Mouse (Mus musculus) erythroblast, embryonic 14.5 days (primary cell): ENCODE results near the gene Ptprg. TPM values are rescaled to one million over a fixed set of nuclear protein-coding genes. Genes with fewer than 3 reads are reported as not detected.
"Not testable (repeated sequence)": the region's sequence is repeated elsewhere in the genome, so short reads cannot be mapped to it uniquely, and the experiment has no call there.

Experiments
- H3K27me3 ChIP-seq: 2 replicates; pipeline ENCODE4 v1.6.1; 2012; ENCODE audit warnings: inconsistent platforms; ENCODE audit not compliant: control insufficient read depth
- H3K36me3 ChIP-seq: 2 replicates; pipeline ENCODE4 v1.6.1; 2012; ENCODE audit warnings: mild to moderate bottlenecking, inconsistent platforms; ENCODE audit not compliant: control insufficient read depth
- H3K4me1 ChIP-seq: 2 replicates; pipeline ENCODE4 v1.6.1; 2012; ENCODE audit warnings: inconsistent platforms; ENCODE audit not compliant: control insufficient read depth
- H3K4me3 ChIP-seq: replicated peaks from 2 replicates; pipeline ENCODE3; 2012; ENCODE audit warnings: moderate library complexity, mild to moderate bottlenecking, inconsistent platforms
- H3K9me3 ChIP-seq: 2 replicates; pipeline ENCODE4 v1.6.1; 2012; ENCODE audit warnings: low read length, inconsistent platforms, mixed read lengths; ENCODE audit not compliant: control insufficient read depth
- GATA1 ChIP-seq: IDR thresholded peaks from 2 replicates; pipeline ENCODE4 v1.6.1; 2012; ENCODE audit warnings: low read length, inconsistent platforms, mixed read lengths
- TAL1 ChIP-seq: IDR thresholded peaks from 3 replicates; pipeline ENCODE4 v1.6.1; 2012; ENCODE audit warnings: low read length, inconsistent platforms, mixed read lengths
- polyA plus RNA-seq: library from polyadenylated mRNA; stranded (reverse); fragments of >175 nt; gene quantifications from 2 replicates; pipeline ENCODE4 v1.2.3, GENCODE M21; 2012

Ptprg gene
- polyA plus RNA-seq, 1 experiment, result not detected

- Histone ChIP-seq H3K27me3 (no peaks in the 10 kb centered on the region), H3K9me3 (no peaks in the 10 kb centered on the region), H3K36me3 (no peaks in the 10 kb centered on the region), H3K4me1 (no peaks in the 10 kb centered on the region), H3K4me3 (no peak overlapping the region)
- TF ChIP-seq GATA1 (no peak), TAL1 (no peak)
Measured at GRCm38 (mm10) chr14:12220540-12220939, 667.2 kb downstream of the Ptprg start.

DNA sequence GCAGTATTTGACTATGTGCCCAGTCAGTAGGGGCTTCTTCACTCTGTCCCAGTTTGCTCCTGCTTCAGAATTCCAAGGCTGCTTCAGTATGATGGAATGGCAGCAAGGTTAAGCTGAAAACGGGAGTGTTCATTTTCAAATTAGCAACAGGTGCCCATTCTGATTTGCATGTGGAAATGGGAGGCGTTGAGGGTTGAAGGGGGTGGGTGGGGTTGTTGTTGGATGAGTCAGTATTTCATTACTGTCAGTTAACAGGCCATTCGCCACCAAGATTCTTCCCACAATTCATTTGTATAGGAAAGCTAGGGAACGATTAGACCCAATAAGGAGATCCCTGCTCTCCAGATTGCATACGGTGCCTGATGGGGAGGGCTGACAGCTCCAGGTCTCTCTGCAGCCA, 668.2 kb downstream of the Ptprg start:
- Histone ChIP-seq H3K4me1 (no peaks in the 10 kb centered on the region), H3K27me3 (no peaks in the 10 kb centered on the region), H3K9me3 (no peaks in the 10 kb centered on the region), H3K4me3 (no peak overlapping the region), H3K36me3 (no peaks in the 10 kb centered on the region)
- no peak for TF ChIP-seq GATA1
- no peak for TF ChIP-seq TAL1

GRCm38 (mm10) chr14:12243726-12244125, 690.4 kb downstream of the Ptprg start:
- TF ChIP-seq GATA1 (no peak), TAL1 (no peak)
- H3K36me3 ChIP-seq, result no peaks in the 10 kb centered on the region

GRCm38 (mm10) chr14:12276031-12276430, 722.7 kb downstream of the Ptprg start:
- Histone ChIP-seq H3K9me3 (no peaks in the 10 kb centered on the region), H3K36me3 (no peaks in the 10 kb centered on the region), H3K4me3 (no peak overlapping the region), H3K4me1 (no peaks in the 10 kb centered on the region), H3K27me3 (peaks cover 2% of the 10 kb centered on the region; the same call in 1 of the 2 replicates)
- no peak for TF ChIP-seq GATA1
- no peak for TF ChIP-seq TAL1

More at GRCm38 (mm10) chr14:12243726-12244125, 690.4 kb downstream of the Ptprg start:
- H3K4me1 ChIP-seq, result no peaks in the 10 kb centered on the region
- no peaks in the 10 kb centered on the region for H3K9me3 ChIP-seq
- no peaks in the 10 kb centered on the region for H3K27me3 ChIP-seq
- H3K4me3 ChIP-seq, result no peak overlapping the region

GRCm38 (mm10) chr14:12283641-12284040, 730.3 kb downstream of the Ptprg start, which contains the start of gene Gm49355:
Gene Gm49355 (plus strand): TSS chr14:12283976.
- no peaks in the 10 kb centered on the region for H3K9me3 ChIP-seq
- peaks cover 4% of the 10 kb centered on the region for H3K36me3 ChIP-seq
- peaks cover 2% of the 10 kb centered on the region; the same call in 1 of the 2 replicates for H3K27me3 ChIP-seq
- TF ChIP-seq TAL1, result no peak
- TF ChIP-seq GATA1, result no peak
- H3K4me1 ChIP-seq, result peaks cover 10% of the 10 kb centered on the region
- peak within 1 kb of the TSS; percentile 76 for H3K4me3 ChIP-seq

- Histone ChIP-seq H3K4me1 (peaks cover 10% of the 10 kb centered on the region), H3K36me3 (peaks cover 9% of the 10 kb centered on the region), H3K27me3 (peaks cover 2% of the 10 kb centered on the region; the same call in 1 of the 2 replicates), H3K9me3 (no peaks in the 10 kb centered on the region), H3K4me3 (peak within 1 kb of the TSS; percentile 76)
- TF ChIP-seq TAL1, result no peak
- no peak for TF ChIP-seq GATA1
Measured at GRCm38 (mm10) chr14:12284141-12284912, 731.0 kb downstream of the Ptprg start, which contains the start of gene 3830406C13Rik. Gene 3830406C13Rik (plus strand): TSS chr14:12284173.

DNA sequence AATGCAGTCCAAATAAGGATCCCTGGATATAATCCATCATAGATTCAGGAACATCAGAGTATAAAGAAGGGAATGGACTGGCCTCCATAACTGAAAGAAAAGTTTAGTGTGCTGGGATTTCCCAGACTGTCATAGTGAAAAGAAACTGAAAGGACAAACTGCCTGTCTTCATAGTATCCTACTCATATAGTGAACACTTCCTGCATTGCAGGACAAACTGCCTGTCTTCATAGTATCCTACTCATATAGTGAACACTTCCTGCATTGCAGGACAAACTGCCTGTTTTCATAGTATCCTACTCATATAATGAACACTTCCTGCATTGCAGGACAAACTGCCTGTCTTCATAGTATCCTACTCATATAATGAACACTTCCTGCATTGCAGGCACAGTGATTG, 736.4 kb downstream of the Ptprg start:
- H3K4me1 ChIP-seq, H3K9me3 ChIP-seq, H3K4me3 ChIP-seq, H3K27me3 ChIP-seq: not testable (repeated sequence)
- H3K36me3 ChIP-seq, result peaks cover 18% of the 10 kb centered on the region

Other genes starting within 250 kb of the Ptprg start
- gene Gm3839, start 196.8 kb upstream of the Ptprg start, polyA plus RNA-seq, result 0.02 and 0.15 TPM in 2 replicates